Mouse (Mus musculus) cerebellum, adult 9-11 months (tissue): ENCODE measurements around the gene Apmap.

ENCODE experiments used
- DNase-seq: peaks from one replicate; pipeline ENCODE4 v3.0.0; 2022

The Apmap gene

DNA sequence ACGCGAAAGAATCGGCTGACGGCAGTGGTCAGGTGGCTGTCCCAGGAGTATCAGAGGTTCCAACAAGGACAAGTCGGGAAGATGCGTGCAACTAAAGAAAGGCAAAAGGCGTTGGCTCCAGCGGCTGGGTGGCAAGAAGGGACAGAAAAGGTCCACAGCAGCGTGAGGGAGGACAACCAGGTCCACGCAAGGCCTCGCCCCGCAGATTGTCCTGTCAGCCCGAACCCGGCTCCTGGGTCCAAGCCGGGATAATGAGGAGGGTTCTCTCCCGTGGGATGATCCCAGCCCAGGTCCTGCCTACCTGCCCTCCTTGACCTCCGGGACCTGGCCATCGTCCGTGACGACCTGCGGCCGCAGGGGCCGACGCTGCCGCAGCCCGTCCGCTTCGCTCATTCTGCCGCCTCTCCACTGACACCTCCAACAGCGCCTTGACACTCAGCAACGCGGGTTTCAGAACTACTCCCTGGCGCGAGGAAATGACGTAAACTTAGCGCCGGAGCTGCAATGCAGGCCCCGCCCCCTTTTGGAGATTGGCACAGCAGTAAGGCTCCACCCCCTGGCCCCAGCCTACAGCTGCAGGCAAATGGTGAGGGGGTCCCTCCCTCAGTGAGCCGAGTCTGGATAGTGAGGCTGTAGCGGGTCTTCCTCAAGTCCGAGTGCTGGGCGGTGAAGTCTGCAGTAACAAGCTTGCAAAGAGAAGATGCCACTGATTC, at the start of gene Apmap:
Gene Apmap, minus strand, starts transcription at position 481 of the 713 bp plus-strand sequence.
- DNase-seq = peak; percentile 96

GRCm38 (mm10) chr2:150656975-150657768, 48.8 kb upstream of the Apmap start:
- no peak for DNase-seq

DNA sequence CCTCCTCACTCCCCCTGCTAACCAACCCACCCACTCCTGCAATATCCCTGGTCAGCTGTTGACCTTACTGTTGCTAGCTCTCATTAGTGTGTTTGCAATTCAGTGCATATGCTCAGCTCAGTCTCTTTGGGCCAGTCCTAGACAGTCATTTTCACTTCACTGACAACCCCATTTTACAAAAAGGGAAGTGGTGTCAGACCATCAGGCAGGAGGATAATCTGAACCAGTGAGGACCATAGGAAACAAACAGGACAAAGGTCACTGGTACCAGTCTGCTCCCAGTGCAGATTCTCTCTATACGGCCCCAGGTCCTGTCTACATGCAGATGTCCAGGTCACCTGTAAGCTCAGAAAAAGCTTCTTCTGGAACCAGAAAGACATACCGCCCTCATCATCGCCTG, 47.7 kb upstream of the Apmap start:
- no peak for DNase-seq

DNA sequence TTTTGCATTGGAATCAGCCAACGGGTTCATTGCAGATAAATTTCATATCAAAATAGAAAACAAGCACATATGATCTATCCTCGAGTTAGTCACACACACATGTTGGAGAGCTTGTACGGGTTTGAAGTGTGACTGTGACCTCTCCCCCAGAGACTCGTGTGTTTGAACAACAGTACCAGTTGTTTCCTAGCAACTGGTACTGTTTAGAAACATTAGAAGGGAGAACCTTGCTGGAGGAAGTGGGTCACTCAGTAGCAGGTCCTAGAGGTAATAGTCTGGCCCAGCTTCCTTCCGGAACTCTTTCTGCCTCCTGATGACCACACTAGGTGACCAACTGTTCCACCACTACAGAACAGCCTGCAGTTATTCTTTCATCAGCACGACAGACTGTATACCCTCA, 46.9 kb upstream of the Apmap start:
- DNase-seq = no peak

GRCm38 (mm10) chr2:150654814-150655213, 46.4 kb upstream of the Apmap start:
- DNase-seq = no peak

GRCm38 (mm10) chr2:150651366-150651765, 43.0 kb upstream of the Apmap start:
- no peak for DNase-seq

- DNase-seq = no peak
Observed at GRCm38 (mm10) chr2:150650511-150651074, 42.2 kb upstream of the Apmap start.

DNA sequence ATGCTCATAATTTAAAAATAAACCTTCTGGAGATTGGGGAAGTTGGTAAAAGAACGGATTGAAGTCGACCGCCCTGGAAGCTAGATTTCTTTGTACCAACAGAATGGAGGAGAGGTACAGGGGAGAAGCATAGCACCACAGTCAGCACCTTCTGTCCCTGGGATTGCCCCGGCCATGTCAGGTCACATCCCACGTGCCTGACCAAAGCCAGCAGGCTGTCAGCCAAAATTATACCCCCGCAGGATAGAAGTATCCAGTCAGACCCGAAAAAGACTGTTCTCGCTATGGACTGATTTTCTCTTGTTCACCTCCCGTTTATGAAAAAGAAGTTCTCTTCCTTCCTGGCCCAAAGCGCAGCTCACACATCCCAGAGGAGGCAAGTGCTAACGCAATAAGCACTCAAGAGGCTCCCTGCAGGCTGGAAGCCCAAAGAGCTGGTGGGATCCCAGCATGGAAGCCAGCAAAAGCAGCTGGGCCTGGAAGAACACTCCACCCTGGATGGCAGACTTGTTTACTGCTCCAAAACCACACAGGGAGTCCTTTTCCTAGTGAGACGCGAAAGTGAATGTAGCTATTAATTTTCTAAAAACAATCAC, 40.0 kb upstream of the Apmap start:
- DNase-seq = no peak

GRCm38 (mm10) chr2:150647681-150648299, 39.4 kb upstream of the Apmap start:
- no peak for DNase-seq

DNA sequence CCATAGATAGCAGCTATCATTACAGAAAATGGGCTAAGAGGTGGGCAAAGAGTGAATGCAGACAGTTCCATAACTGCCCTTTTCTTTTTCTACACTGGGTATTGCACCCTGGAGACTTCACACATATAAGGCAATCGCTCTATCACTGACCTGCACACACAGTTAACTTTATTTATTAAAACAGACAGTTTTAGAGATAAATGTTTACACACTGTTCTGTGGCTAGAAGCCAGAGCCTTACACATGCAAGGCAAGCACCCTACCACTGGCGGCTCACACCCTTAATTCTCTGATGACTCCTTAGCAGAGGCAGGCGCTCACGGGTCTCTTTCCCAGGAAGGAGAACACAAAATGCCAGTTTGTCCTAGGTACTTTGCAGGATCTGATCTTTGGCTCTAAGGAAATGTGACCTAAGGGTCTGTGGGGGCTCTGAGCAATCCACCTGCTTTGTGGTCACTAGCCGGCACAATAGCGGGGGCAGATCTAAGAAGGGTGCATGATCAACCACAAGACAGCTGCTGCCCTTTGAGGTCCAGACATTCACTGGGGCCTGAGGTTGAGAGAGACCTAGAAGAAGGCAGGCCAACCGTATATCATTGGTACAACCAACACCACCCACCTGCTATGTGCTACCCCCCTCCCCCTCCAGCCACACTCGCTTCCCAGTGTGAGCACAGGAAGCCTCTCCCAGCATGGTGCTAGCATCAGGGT, 38.2 kb upstream of the Apmap start:
- no peak for DNase-seq

- DNase-seq = no peak
Observed at GRCm38 (mm10) chr2:150645225-150645624, 36.9 kb upstream of the Apmap start.

GRCm38 (mm10) chr2:150643726-150644415, 35.5 kb upstream of the Apmap start:
- DNase-seq = peak; percentile 53

GRCm38 (mm10) chr2:150643166-150643565, 34.8 kb upstream of the Apmap start:
- DNase-seq = no peak

GRCm38 (mm10) chr2:150638370-150638733, 30.0 kb upstream of the Apmap start:
- no peak for DNase-seq

DNA sequence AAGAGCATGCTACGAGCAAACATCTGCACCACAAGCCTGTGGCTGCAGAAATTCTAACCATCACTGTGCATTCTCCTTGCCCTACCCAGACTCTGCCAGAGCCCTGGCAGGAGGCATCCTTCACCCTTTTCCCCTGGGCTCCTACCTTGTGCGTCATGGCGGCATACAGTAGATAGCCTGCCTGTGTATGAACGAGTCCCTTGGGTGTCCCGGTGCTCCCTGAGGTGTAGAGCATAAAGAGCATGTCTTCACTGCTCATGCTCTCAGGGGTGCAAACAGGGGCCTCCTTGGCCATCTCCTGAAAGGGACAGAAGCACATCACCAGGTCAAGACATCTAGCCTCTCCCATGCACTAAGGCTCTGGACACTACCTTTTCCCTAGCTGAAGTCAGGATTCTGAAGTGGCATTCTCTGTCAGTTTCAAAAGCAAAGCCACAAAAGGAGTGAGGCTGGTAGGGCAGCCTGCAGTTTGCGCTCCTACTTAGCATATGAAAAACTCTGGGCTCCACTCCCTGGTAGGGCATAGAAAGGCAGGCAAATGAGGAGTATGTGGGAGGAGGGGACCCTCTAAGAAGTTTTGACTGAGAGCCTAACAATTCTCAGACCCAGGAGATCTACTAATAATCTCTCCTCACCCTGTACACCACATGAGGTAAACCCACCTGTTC, 29.5 kb upstream of the Apmap start:
- DNase-seq = no peak

DNA sequence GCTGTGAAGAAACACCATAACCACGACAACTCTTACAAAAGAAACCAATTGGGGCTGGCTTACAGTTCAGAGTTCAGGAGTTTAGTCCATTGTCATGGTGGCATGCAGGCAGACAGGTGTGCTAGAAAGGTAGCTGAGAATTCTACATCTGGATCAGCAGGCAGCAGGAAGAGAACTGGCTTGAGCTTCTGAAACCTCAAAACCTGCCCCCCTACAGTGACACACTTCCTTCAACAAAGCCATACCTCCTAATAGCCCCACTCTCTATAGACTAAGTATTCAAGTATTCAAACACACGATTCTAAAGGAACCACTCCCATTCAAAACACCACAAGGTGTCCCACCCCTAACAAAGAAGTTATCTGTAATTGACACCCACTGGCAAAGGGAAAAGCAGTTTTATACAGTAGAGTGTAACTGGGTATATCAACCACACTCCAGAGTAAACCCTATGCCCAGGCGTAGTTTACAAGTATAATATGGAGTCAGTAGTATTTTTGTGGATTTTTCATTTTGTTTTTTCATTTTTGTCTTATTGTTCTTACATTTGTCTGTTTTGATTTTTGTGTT, 27.6 kb upstream of the Apmap start:
- DNase-seq = no peak

DNA sequence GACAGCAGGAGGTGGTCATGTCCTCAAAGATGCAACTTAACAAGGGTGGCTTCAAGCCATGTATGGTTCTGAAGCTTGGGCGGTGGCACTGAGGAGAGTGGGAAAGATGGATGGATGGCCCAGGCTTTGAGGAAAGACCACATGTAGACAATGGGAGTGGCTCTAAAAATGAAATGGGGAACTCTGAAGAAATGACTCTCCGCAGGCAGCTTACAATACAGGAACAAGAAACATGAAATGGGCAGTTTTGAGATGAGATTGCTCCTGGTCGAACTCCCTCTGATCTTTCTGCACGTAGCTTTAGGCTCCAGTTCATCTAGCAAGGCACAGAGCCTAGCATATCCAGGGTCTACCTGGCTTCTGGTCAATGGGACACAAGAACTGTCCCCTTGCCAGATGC, 20.9 kb upstream of the Apmap start:
- no peak for DNase-seq

GRCm38 (mm10) chr2:150627140-150627539, 18.8 kb upstream of the Apmap start:
- DNase-seq = no peak

DNA sequence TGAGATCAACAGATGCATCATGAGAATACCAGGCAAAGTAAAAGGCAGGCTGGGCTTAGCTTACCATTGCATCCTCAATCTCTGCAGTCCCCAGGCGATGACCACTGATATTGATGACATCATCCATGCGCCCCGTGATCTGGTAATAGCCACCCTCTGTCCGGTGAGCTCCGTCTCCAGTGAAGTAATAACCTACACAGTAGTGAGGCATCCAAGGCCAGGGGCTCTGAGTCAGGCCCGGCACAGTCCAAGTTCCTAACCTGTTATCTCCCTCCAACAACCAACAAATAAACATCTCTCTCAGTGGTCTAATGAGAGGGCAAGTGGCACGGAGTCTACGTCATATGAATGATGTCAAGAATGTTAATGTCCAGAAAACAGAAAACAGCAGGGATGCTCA, 16.6 kb upstream of the Apmap start:
- no peak for DNase-seq

- DNase-seq = no peak
Observed at GRCm38 (mm10) chr2:150623957-150624356, 15.6 kb upstream of the Apmap start.

- no peak for DNase-seq
Observed at GRCm38 (mm10) chr2:150621698-150622097, 13.3 kb upstream of the Apmap start.
